Mouse (Mus musculus): ENCODE data around the gene Kcnma1. TPM values are rescaled to one million over a fixed set of nuclear protein-coding genes. Genes with fewer than 3 reads are reported as not detected.

Kcnma1 gene
- polyA plus RNA-seq, 1 experiment = 0.29 TPM

DNA sequence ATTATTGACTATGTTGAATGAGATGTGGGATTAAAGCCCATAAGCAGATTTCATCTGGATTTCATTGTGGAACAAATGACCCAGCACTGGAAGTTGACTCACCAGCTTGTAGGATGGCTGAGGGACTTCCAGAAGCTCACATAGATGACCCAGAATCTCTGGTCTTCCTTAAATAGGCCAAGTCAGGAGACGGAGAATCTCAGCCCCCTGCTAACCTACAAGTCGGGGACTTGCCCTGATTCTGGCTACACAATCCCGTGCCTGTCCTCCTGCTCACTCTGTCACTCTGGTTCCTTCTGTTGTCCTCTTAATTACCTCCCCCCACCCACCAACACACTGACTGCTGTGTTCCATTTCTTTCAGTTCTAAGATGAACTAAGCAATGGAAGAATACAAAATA, 474.7 kb downstream of the Kcnma1 start:
- WGBS = 93% methylated on average over 3 of the region's 3 CpGs
- no peaks in the 10 kb centered on the region for H3K36me3 ChIP-seq (ENCODE audit: control insufficient read depth, insufficient read depth, low read length)
- TF ChIP-seq POLR2A (IDR thresholded peaks at IDR 0.05; ENCODE audit: low read depth, low read length) = no peak
- TF ChIP-seq CTCF (IDR thresholded peaks at IDR 0.05; ENCODE audit: extremely low read depth, insufficient read depth, insufficient read length, insufficient replicate concordance) = no peak
- no peak overlapping the region for H3K4me3 ChIP-seq (ENCODE audit: extremely low read depth, insufficient read depth, insufficient read length)
- no peaks in the 10 kb centered on the region for H3K4me1 ChIP-seq (ENCODE audit: control insufficient read depth, insufficient read depth, insufficient read length)
- no peaks in the 10 kb centered on the region for H3K27me3 ChIP-seq (ENCODE audit: control insufficient read depth, insufficient read depth, low read length)
- no peak for DNase-seq (ENCODE audit: low read depth in 1 of 2, low spot score in 2 of 2)
- no peak overlapping the region for H3K27ac ChIP-seq (ENCODE audit: insufficient read depth, low read length)

DNA sequence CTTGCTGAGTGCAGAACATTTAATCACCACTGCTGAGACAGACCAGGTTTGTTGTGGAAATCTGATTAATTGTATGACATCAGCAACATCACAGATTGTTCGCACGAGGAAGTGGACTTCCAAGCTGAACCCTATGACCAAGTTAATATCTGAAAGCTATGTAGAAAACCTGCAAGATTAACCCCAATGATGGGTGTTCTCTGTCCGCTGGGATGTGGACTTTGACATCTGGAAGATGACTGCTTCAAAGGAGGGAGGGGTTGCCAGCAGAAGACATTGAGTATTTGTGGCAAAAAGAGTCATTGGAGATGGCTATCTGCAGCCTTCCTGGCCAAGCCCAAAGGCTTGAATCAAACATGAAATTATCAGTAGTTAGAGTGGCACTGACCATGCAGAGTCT, 480.9 kb downstream of the Kcnma1 start:
- Histone ChIP-seq H3K36me3 (ENCODE audit: control insufficient read depth, insufficient read depth, low read length) (no peaks in the 10 kb centered on the region), H3K27ac (ENCODE audit: insufficient read depth, low read length) (no peak overlapping the region), H3K27me3 (ENCODE audit: control insufficient read depth, insufficient read depth, low read length) (no peaks in the 10 kb centered on the region), H3K4me3 (ENCODE audit: extremely low read depth, insufficient read depth, insufficient read length) (no peak overlapping the region), H3K4me1 (ENCODE audit: control insufficient read depth, insufficient read depth, insufficient read length) (no peaks in the 10 kb centered on the region)
- 87% methylated on average over 3 of the region's 3 CpGs for WGBS
- TF ChIP-seq CTCF (IDR thresholded peaks at IDR 0.05; ENCODE audit: extremely low read depth, insufficient read depth, insufficient read length, insufficient replicate concordance) = no peak
- no peak for TF ChIP-seq POLR2A (IDR thresholded peaks at IDR 0.05; ENCODE audit: low read depth, low read length)
- DNase-seq (ENCODE audit: low read depth in 1 of 2, low spot score in 2 of 2) = no peak

DNA sequence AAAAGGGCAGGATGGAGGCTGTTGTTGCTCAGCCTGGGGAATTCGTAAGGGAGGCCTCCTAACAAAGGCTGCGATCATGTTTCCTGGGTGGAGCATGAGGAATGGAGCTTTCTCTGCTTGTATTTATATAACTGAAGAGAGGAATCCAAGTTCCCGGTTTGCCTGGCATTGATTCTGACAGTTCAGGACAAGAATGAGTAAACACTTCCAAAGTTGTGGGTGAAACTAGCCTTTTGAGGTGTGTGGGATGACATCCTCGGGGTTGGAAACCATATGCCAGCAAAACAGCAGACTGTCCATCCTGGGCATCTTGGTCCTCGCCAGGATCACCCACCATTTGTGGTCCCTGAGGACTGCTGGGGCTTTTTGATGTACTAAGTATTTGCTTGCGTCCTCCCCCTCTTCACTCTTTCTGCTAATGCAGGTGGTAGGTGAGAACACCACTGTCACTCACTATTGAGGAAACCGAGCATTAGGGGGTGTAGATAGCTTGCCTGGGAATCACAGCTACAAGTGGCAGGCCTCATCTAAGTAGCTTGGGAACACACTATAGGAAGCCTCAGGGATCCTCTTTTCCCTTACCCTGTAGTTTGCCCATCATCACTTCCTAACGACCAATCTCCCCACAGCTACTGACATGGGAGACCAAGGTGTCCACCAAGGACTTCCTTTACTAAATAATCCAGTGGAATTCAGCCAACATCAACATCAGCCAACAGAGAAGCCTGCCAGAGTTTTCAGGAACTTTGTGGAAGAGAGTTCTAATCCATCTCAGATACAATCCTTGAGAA, 482.4 kb downstream of the Kcnma1 start:
- no peaks in the 10 kb centered on the region for H3K27me3 ChIP-seq (ENCODE audit: control insufficient read depth, insufficient read depth, low read length)
- DNase-seq (ENCODE audit: low read depth in 1 of 2, low spot score in 2 of 2) = no peak
- TF ChIP-seq CTCF (IDR thresholded peaks at IDR 0.05; ENCODE audit: extremely low read depth, insufficient read depth, insufficient read length, insufficient replicate concordance) (no peak), POLR2A (IDR thresholded peaks at IDR 0.05; ENCODE audit: low read depth, low read length) (no peak)
- WGBS = 75% methylated on average over 8 of the region's 8 CpGs
- no peak overlapping the region for H3K4me3 ChIP-seq (ENCODE audit: extremely low read depth, insufficient read depth, insufficient read length)
- H3K4me1 ChIP-seq (ENCODE audit: control insufficient read depth, insufficient read depth, insufficient read length) = no peaks in the 10 kb centered on the region
- no peaks in the 10 kb centered on the region for H3K36me3 ChIP-seq (ENCODE audit: control insufficient read depth, insufficient read depth, low read length)
- no peak overlapping the region for H3K27ac ChIP-seq (ENCODE audit: insufficient read depth, low read length)

DNA sequence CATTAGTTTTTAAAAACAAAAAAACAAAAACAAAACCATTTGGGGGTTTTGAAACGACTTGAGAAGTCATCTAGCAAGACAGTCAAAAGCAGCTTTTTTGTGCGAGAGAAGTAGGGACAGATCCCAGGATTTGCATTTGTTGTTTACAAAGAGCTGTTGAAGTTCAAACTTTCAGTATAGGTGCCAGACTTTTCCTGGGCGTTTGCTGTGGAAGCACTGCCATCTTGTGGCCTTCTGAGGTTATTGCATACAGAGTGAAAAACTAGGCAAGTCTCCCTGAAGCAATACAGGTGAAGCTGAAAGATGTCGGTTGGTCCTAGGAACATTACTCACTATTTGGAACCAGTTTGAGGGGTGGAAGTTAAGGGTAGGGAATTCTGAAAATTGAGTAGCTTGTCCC, 484.6 kb downstream of the Kcnma1 start:
- DNase-seq (ENCODE audit: low read depth in 1 of 2, low spot score in 2 of 2) = peak in 1 of 2 experiments; percentile 24
- no peaks in the 10 kb centered on the region for H3K27me3 ChIP-seq (ENCODE audit: control insufficient read depth, insufficient read depth, low read length)
- WGBS = 11% methylated on average over 4 of the region's 4 CpGs
- H3K4me1 ChIP-seq (ENCODE audit: control insufficient read depth, insufficient read depth, insufficient read length) = no peaks in the 10 kb centered on the region
- no peak overlapping the region for H3K27ac ChIP-seq (ENCODE audit: insufficient read depth, low read length)
- no peaks in the 10 kb centered on the region for H3K36me3 ChIP-seq (ENCODE audit: control insufficient read depth, insufficient read depth, low read length)
- no peak overlapping the region for H3K4me3 ChIP-seq (ENCODE audit: extremely low read depth, insufficient read depth, insufficient read length)
- peak; percentile 53; the same call in 1 of the 2 replicates for TF ChIP-seq CTCF (IDR thresholded peaks at IDR 0.05; ENCODE audit: extremely low read depth, insufficient read depth, insufficient read length, insufficient replicate concordance)
- TF ChIP-seq POLR2A (IDR thresholded peaks at IDR 0.05; ENCODE audit: low read depth, low read length) = no peak

DNA sequence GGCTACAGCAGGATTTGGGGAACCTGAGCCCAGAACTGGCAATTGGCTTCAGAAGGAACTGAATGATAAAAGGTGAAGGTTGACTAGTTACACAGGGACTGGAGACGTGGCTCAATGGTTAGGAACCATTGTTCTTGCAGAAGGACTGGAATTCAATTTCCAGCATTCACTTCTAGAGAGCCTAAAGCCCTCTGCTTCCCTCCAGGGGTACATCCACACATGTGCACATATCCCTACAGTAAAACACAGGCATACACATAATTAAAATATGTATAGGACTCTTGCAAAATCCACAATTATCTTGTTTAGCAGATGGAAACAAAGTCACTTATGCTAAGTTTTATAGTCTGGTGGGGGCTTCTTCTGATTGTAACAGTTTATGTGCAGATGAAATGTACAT, 485.1 kb downstream of the Kcnma1 start:
- WGBS = 78% methylated on average over 1 of the region's 1 CpGs
- Histone ChIP-seq H3K27me3 (ENCODE audit: control insufficient read depth, insufficient read depth, low read length) (no peaks in the 10 kb centered on the region), H3K36me3 (ENCODE audit: control insufficient read depth, insufficient read depth, low read length) (no peaks in the 10 kb centered on the region), H3K4me1 (ENCODE audit: control insufficient read depth, insufficient read depth, insufficient read length) (no peaks in the 10 kb centered on the region), H3K27ac (ENCODE audit: insufficient read depth, low read length) (no peak overlapping the region), H3K4me3 (ENCODE audit: extremely low read depth, insufficient read depth, insufficient read length) (no peak overlapping the region)
- no peak for TF ChIP-seq POLR2A (IDR thresholded peaks at IDR 0.05; ENCODE audit: low read depth, low read length)
- no peak for TF ChIP-seq CTCF (IDR thresholded peaks at IDR 0.05; ENCODE audit: extremely low read depth, insufficient read depth, insufficient read length, insufficient replicate concordance)
- no peak for DNase-seq (ENCODE audit: low read depth in 1 of 2, low spot score in 2 of 2)

DNA sequence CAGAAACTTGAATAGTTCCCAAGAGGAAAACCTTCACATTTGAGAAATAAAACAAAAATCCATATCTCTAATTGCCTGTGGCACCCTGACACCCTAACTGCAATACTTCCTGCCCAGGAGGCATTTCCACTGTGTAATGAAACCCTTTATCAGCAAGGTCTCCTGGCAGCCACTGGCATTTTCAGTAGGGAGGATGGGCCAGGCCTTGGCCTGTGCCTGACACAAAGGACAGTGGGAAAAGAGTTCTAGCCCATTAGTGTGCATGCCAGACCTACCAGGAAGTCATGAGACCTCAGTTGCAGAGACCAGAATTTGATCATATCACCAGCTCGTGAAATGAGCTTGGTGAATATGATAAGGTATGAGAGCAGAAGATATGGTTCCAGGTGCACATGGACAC, 488.4 kb downstream of the Kcnma1 start:
- Histone ChIP-seq H3K4me1 (ENCODE audit: control insufficient read depth, insufficient read depth, insufficient read length) (no peaks in the 10 kb centered on the region), H3K36me3 (ENCODE audit: control insufficient read depth, insufficient read depth, low read length) (no peaks in the 10 kb centered on the region), H3K27me3 (ENCODE audit: control insufficient read depth, insufficient read depth, low read length) (no peaks in the 10 kb centered on the region), H3K4me3 (ENCODE audit: extremely low read depth, insufficient read depth, insufficient read length) (no peak overlapping the region), H3K27ac (ENCODE audit: insufficient read depth, low read length) (no peak overlapping the region)
- no peak for TF ChIP-seq POLR2A (IDR thresholded peaks at IDR 0.05; ENCODE audit: low read depth, low read length)
- no peak for TF ChIP-seq CTCF (IDR thresholded peaks at IDR 0.05; ENCODE audit: extremely low read depth, insufficient read depth, insufficient read length, insufficient replicate concordance)
- DNase-seq (ENCODE audit: low read depth in 1 of 2, low spot score in 2 of 2) = no peak
- WGBS = 70% methylated on average over 1 of the region's 1 CpGs

DNA sequence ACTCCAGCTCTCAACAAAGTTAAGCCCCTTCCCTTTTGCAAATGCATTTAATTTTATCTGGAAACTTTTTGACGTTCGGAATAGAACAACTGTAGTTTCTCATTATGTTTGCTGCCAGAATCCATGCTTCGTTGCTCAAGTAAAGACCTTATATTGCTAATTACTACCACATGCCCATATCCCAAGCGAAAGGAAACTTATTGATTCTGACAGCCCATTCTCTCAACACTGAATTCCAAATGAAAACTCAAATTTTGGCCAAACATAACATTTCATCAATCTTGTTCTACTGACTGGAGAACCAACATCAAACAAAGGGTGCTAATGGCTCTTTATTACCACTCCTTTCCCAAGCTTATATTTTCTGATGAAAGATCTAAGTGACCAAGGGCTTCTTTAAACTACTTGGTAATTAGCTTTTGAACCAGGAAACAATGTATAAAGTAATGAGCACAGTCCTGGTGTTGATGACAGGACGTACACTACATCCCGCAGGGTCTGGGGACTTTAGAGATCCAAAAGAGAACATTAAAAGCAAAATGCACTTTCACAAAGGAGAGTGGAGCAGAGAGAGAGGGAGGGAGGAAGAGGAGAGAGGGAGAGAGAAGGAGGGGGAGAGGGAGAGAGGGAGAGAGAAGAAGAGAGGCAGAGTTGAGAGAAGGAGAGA, 490.3 kb downstream of the Kcnma1 start:
- Histone ChIP-seq H3K36me3 (ENCODE audit: control insufficient read depth, insufficient read depth, low read length) (no peaks in the 10 kb centered on the region), H3K27ac (ENCODE audit: insufficient read depth, low read length) (no peak overlapping the region), H3K4me1 (ENCODE audit: control insufficient read depth, insufficient read depth, insufficient read length) (no peaks in the 10 kb centered on the region), H3K4me3 (ENCODE audit: extremely low read depth, insufficient read depth, insufficient read length) (no peak overlapping the region), H3K27me3 (ENCODE audit: control insufficient read depth, insufficient read depth, low read length) (no peaks in the 10 kb centered on the region)
- TF ChIP-seq POLR2A (IDR thresholded peaks at IDR 0.05; ENCODE audit: low read depth, low read length) = no peak
- WGBS = 88% methylated on average over 6 of the region's 6 CpGs
- no peak for DNase-seq (ENCODE audit: low read depth in 1 of 2, low spot score in 2 of 2)
